Mouse (Mus musculus): ENCODE results near the gene Vrk2.

GRCm38 (mm10) chr11:26585409-26586366 is 8.1 kb downstream of the Vrk2 start:
- no peak for TF ChIP-seq CTCF (conservative IDR thresholded peaks at IDR 0.05; ENCODE audit: low read length)
- no peak for TF ChIP-seq NANOG (IDR thresholded peaks at IDR 0.05; ENCODE audit: borderline replicate concordance, low read length)
- no peak for TF ChIP-seq POU5F1 (IDR thresholded peaks at IDR 0.05; ENCODE audit: borderline replicate concordance, low read length)

Data from E14TG2a.4 (cell line).